ENCODE assay signal across 10 mouse cellular contexts in the genomic region with DNA sequence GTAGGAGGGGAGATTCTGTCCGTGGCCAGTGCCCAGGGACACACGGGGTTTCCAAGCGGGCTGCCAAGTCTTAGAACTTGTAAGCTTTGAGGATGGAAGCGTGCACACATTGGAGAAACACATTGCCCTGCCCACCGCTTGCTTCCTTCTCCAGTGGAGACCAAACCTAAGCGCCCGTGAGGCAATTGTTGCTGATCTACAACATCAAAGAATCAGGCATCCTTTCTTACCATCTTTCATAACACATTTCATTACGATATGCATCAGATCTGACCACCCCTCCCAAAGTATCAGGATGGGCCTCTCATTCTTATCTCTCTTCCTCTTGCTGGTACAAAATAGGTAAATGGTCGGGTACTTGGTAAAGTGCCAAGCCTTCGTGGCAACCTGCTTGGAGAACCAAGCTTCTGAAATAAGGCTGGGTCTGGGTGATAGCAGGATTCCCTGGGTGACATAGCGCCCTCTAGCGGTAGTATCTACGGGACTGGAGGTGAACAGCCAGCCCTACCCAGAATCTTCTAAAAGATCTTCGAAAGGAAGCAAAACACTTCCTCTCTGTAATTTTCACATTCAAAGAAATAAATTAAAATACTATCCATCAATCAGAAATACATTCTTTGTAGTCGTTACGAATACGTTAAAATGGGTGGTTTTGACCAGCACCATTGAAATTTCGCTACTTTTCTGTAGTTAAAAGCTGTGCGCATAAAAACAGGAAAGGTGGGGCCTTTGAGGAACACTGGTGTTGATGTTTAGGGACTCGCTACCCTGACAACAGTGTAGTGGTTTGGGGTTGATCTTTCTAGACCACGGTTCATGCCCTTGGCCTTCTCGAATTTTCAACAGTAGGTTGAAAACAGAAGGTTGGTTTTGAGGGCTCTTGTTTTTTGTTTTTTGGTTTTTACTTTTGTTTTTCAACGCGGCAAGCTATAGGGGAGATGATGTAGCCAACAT. TPM values are rescaled to one million over a fixed set of nuclear protein-coding genes. Genes with fewer than 3 reads are reported as not detected.
DNase-seq lines count a peak whose midpoint lies in the region; ATAC-seq and TF ChIP-seq lines count a peak whose summit lies in the region.
"Had no signal": no experiment of that assay in that cellular context is flagged by ENCODE, and none has a peak within 500 bp of the region (broad histone marks: within the 10 kb centered on the region; RNA-seq: fewer than 3 reads in every experiment).

No protein-coding gene starts in this region.

- H3K36me3 ChIP-seq in intestine, embryonic 14.5 days (ENCODE audit: control insufficient read depth, insufficient read depth, low read length) = no peaks in the 10 kb centered on the region
- no peaks in the 10 kb centered on the region for H3K36me3 ChIP-seq in intestine, embryonic 16.5 days (ENCODE audit: control insufficient read depth, insufficient read depth, low read length)
- no peaks in the 10 kb centered on the region for H3K36me3 ChIP-seq in hindbrain, postnatal 0 days (ENCODE audit: insufficient read depth, low read length)
- no peaks in the 10 kb centered on the region for H3K36me3 ChIP-seq in limb, embryonic 14.5 days (ENCODE audit: control insufficient read depth, insufficient read depth, low read length)
- H3K36me3 ChIP-seq: embryonic facial prominence, embryonic 15.5 days; neural tube, embryonic 12.5 days had no signal

- no peaks in the 10 kb centered on the region for H3K4me1 ChIP-seq in intestine, embryonic 14.5 days (replicated peaks; ENCODE audit: control insufficient read depth, insufficient read depth, low read length)
- no peaks in the 10 kb centered on the region for H3K4me1 ChIP-seq in intestine, embryonic 16.5 days (ENCODE audit: control insufficient read depth, insufficient read depth, low read length)
- H3K4me1 ChIP-seq in hindbrain, postnatal 0 days (ENCODE audit: insufficient read depth, low read length) = peaks cover 4% of the 10 kb centered on the region; the same call in 1 of the 2 replicates
- H3K4me1 ChIP-seq in limb, embryonic 14.5 days (ENCODE audit: control insufficient read depth, insufficient read depth, low read length) = 0 out of 2 replicates have a peak, but pooled peaks cover 7% of the 10 kb centered on the region

- H3K27me3 ChIP-seq in intestine, embryonic 14.5 days (replicated peaks; ENCODE audit: control insufficient read depth, insufficient read depth, low read length) = no peaks in the 10 kb centered on the region
- H3K27me3 ChIP-seq in intestine, embryonic 16.5 days (replicated peaks; ENCODE audit: control insufficient read depth, insufficient read depth, low read length) = no peaks in the 10 kb centered on the region
- H3K27me3 ChIP-seq in hindbrain, postnatal 0 days (ENCODE audit: insufficient read depth, low read length) = no peaks in the 10 kb centered on the region
- no peaks in the 10 kb centered on the region for H3K27me3 ChIP-seq in limb, embryonic 14.5 days (ENCODE audit: control insufficient read depth, insufficient read depth, low read length)
- H3K27me3 ChIP-seq: embryonic facial prominence, embryonic 15.5 days; neural tube, embryonic 12.5 days had no signal

- H3K27ac ChIP-seq in intestine, embryonic 14.5 days (ENCODE audit: low read depth) = no peak overlapping the region
- no peak overlapping the region for H3K27ac ChIP-seq in intestine, embryonic 16.5 days (ENCODE audit: low read length)
- no peak overlapping the region for H3K27ac ChIP-seq in hindbrain, postnatal 0 days
- no peak overlapping the region for H3K27ac ChIP-seq in limb, embryonic 14.5 days (replicated peaks; ENCODE audit: low read depth, low read length)
- H3K27ac ChIP-seq: embryonic facial prominence, embryonic 15.5 days; neural tube, embryonic 12.5 days had no signal

- no peak for TF ChIP-seq POLR2A in limb, embryonic 14.5 days (IDR thresholded peaks at IDR 0.05; ENCODE audit: borderline replicate concordance, extremely low read depth, insufficient read depth, insufficient read length)

- peak; percentile 63 for DNase-seq in intestine, embryonic 14.5 days (ENCODE audit: low spot score)
- DNase-seq in adrenal gland, adult 18-20 months (ENCODE audit: low spot score in 2 of 2) = peak; percentile 76 to 80
- DNase-seq in embryo, embryonic 10.5 days (ENCODE audit: low spot score) = peak; percentile 68
- peak; percentile 74 for DNase-seq in hindbrain, postnatal 0 days (ENCODE audit: low spot score)
- DNase-seq in limb, embryonic 14.5 days (ENCODE audit: low spot score) = peak; percentile 44
- DNase-seq in ovary, postnatal 14 days (ENCODE audit: low spot score) = peak; percentile 77
- peak; percentile 74 to 94 for DNase-seq in thymus, postnatal 10 days (ENCODE audit: low spot score in 2 of 2)

- H3K9ac ChIP-seq in intestine, embryonic 14.5 days (ENCODE audit: low read length) = no peak overlapping the region
- no peak overlapping the region for H3K9ac ChIP-seq in intestine, embryonic 16.5 days (ENCODE audit: low read depth, low read length)
- no peak overlapping the region for H3K9ac ChIP-seq in hindbrain, postnatal 0 days (replicated peaks; ENCODE audit: low read length)
- H3K9ac ChIP-seq in limb, embryonic 14.5 days (ENCODE audit: low read depth, low read length, severe bottlenecking) = no peak overlapping the region
- H3K9ac ChIP-seq: embryonic facial prominence, embryonic 15.5 days; neural tube, embryonic 12.5 days had no signal

- H3K4me3 ChIP-seq in intestine, embryonic 14.5 days (ENCODE audit: low read depth, low read length) = no peak overlapping the region
- H3K4me3 ChIP-seq in intestine, embryonic 16.5 days (ENCODE audit: low read length) = no peak overlapping the region
- H3K4me3 ChIP-seq in hindbrain, postnatal 0 days (ENCODE audit: low read length) = no peak overlapping the region
- no peak overlapping the region for H3K4me3 ChIP-seq in limb, embryonic 14.5 days (replicated peaks; ENCODE audit: low read length)
- H3K4me3 ChIP-seq: embryonic facial prominence, embryonic 15.5 days; neural tube, embryonic 12.5 days had no signal

- WGBS in intestine, embryonic 14.5 days = 73% methylated on average over 24 of the region's 24 CpGs
- WGBS in intestine, embryonic 16.5 days = 72% methylated on average over 24 of the region's 24 CpGs
- WGBS in hindbrain, postnatal 0 days = 67% methylated on average over 24 of the region's 24 CpGs
- 71% methylated on average over 24 of the region's 24 CpGs for WGBS in limb, embryonic 14.5 days

- no peak overlapping the region for H3K4me2 ChIP-seq in intestine, embryonic 14.5 days (ENCODE audit: low read length)
- no peak overlapping the region for H3K4me2 ChIP-seq in intestine, embryonic 16.5 days (ENCODE audit: low read depth, low read length)
- H3K4me2 ChIP-seq in hindbrain, postnatal 0 days (ENCODE audit: low read depth, low read length) = no peak overlapping the region
- no peak overlapping the region for H3K4me2 ChIP-seq in limb, embryonic 14.5 days (replicated peaks; ENCODE audit: low read depth, low read length, severe bottlenecking)
- H3K4me2 ChIP-seq: embryonic facial prominence, embryonic 15.5 days; neural tube, embryonic 12.5 days had no signal

- no peak for ATAC-seq in intestine, embryonic 14.5 days (replicated peaks; ENCODE audit: low FRiP score, low TSS enrichment, low read depth)
- no peak for ATAC-seq in intestine, embryonic 16.5 days
- ATAC-seq in hindbrain, postnatal 0 days = no peak
- ATAC-seq in limb, embryonic 14.5 days (ENCODE audit: low FRiP score, low read depth) = no peak

- peak; percentile 74 for TF ChIP-seq CTCF in hindbrain, postnatal 0 days (IDR thresholded peaks at IDR 0.05; ENCODE audit: low read depth)

- H3K9me3 ChIP-seq in intestine, embryonic 14.5 days (ENCODE audit: control insufficient read depth, low read length) = no peaks in the 10 kb centered on the region
- no peaks in the 10 kb centered on the region for H3K9me3 ChIP-seq in intestine, embryonic 16.5 days (ENCODE audit: control insufficient read depth, low read length)
- no peaks in the 10 kb centered on the region for H3K9me3 ChIP-seq in hindbrain, postnatal 0 days (ENCODE audit: low read length)
- H3K9me3 ChIP-seq in limb, embryonic 14.5 days (ENCODE audit: control insufficient read depth, low read length) = no peaks in the 10 kb centered on the region
- H3K9me3 ChIP-seq: embryonic facial prominence, embryonic 15.5 days; neural tube, embryonic 12.5 days had no signal

RNA-seq across cellular contexts. Expression of gene Tagap, which starts 2.1 kb away (rescaled TPM):
- polyA plus RNA-seq in intestine, embryonic 14.5 days (2014; fragmentation: Nextera tagmentation; extraction: Ambion mirVana) = 0.94 and 1.4 TPM in 2 replicates
- 1.6 and 1.7 TPM in 2 replicates for polyA plus RNA-seq in intestine, embryonic 16.5 days (2015; fragmentation: Nextera tagmentation; extraction: Ambion mirVana)
- total RNA-seq in adrenal gland, adult 18-20 months (2021) = 1 to 10 TPM; 5.1 to 5.3 TPM
- total RNA-seq in hindbrain, postnatal 0 days (2014; rRNA removed) = 1.4 TPM in 2 replicates
- polyA plus RNA-seq in hindbrain, postnatal 0 days (2015; fragmentation: Nextera tagmentation; extraction: Ambion mirVana) = 0.33 and 0.37 TPM in 2 replicates
- 0.64 TPM in 2 replicates for polyA plus RNA-seq in limb, embryonic 14.5 days (2012; rRNA removed)
- 0.65 and 1.1 TPM in 2 replicates for polyA plus RNA-seq in limb, embryonic 14.5 days (2014; fragmentation: Nextera tagmentation; extraction: Ambion mirVana)

RNA-seq across cellular contexts. Expression of gene Rsph3a, which starts 17.6 kb away (rescaled TPM):
- 50.1 and 54.5 TPM in 2 replicates for polyA plus RNA-seq in intestine, embryonic 14.5 days (2014; fragmentation: Nextera tagmentation; extraction: Ambion mirVana)
- polyA plus RNA-seq in intestine, embryonic 16.5 days (2015; fragmentation: Nextera tagmentation; extraction: Ambion mirVana) = 46.4 and 50.7 TPM in 2 replicates
- 10 to 100 TPM; 36.5 to 52.9 TPM for total RNA-seq in adrenal gland, adult 18-20 months (2021)
- total RNA-seq in hindbrain, postnatal 0 days (2014; rRNA removed) = 38.7 and 65.3 TPM in 2 replicates
- 64.7 and 67.4 TPM in 2 replicates for polyA plus RNA-seq in hindbrain, postnatal 0 days (2015; fragmentation: Nextera tagmentation; extraction: Ambion mirVana)
- 31.3 and 40.4 TPM in 2 replicates for polyA plus RNA-seq in limb, embryonic 14.5 days (2012; rRNA removed)
- 56.4 and 59.1 TPM in 2 replicates for polyA plus RNA-seq in limb, embryonic 14.5 days (2014; fragmentation: Nextera tagmentation; extraction: Ambion mirVana)
